Mouse (Mus musculus): ENCODE data around the gene Bicral.

GRCm38 (mm10) chr17:46751794-46752556 is 106.3 kb downstream of the Bicral start, which contains the start of gene Cnpy3:
- peak; percentile 42 for TF ChIP-seq POLR2A (IDR thresholded peaks at IDR 0.05; ENCODE audit: low read depth, low read length)
- TF ChIP-seq CTCF (conservative IDR thresholded peaks at IDR 0.05; ENCODE audit: insufficient read depth, insufficient read length, low read depth, low read length), result no peak
